Mouse (Mus musculus) liver, adult 2 months (tissue): Measurements from ENCODE around the gene Nop2.

Experiments used
- CTCF ChIP-seq: fragments of 200-500 bp; IDR thresholded peaks from 2 replicates; pipeline ENCODE4 v1.5.1; 2011; ENCODE audit warnings: low read depth, low read length, control low read depth
- POLR2A ChIP-seq: fragments of 200-500 bp; IDR thresholded peaks from 2 replicates; pipeline ENCODE4 v1.6.1; 2011; ENCODE audit warnings: low read length, control low read depth; ENCODE audit not compliant: insufficient read depth; ENCODE audit errors: extremely low read depth

GRCm38 (mm10) chr6:125098513-125098912 is 33.2 kb upstream of the Nop2 start:
- TF ChIP-seq CTCF (no peak), POLR2A (no peak)
